Mouse (Mus musculus) layer of hippocampus, adult 8-10 months (tissue): ENCODE results near the gene Ptges2. TPM values are rescaled to one million over a fixed set of nuclear protein-coding genes. Genes with fewer than 3 reads are reported as not detected.
A peak's percentile ranks its signal among the peaks of the same experiment; 100 is the strongest.
"Not testable (repeated sequence)": the region's sequence is repeated elsewhere in the genome, so short reads cannot be mapped to it uniquely, and the experiment has no call there.

Source experiments
- DNase-seq, 2 experiments: peaks; one replicate each; pipeline ENCODE4 v3.0.0; 2022; ENCODE audit warnings: low spot score in 2 of 2
- total RNA-seq, 4 experiments: library from RNA; stranded (reverse); gene quantifications; 2 replicates each; pipeline ENCODE4 v1.2.4; 2022

The Ptges2 gene
- 10 to 100 TPM; 36.5 to 40.0 (median 38.2) TPM for total RNA-seq

DNA sequence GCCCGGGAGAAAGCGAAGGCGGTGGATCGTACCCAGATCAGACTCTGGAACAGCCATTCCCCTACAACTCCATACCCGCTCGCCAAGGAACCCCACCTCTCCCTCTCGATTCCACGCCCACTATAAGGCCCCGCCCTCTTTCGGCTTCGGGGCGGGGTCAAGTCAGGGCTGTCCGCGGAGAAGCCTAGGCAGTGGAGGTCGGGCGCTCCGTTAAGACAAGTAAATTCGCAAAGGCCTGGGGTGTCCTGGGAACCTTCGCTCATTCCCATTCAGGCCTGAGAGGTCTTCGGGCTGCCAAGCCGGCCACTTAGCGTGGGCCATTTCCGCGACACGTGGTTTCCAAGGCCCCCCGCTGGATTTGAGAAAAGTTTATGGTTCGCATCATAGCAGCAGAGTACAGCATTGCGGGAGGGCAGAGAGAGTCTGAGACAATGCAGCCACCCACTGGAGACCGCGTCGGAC, at the start of gene Ptges2:
Gene Ptges2, plus strand, starts transcription at position 413 of the 462 bp plus-strand sequence.
- peak; percentile 87 to 89 for DNase-seq

DNA sequence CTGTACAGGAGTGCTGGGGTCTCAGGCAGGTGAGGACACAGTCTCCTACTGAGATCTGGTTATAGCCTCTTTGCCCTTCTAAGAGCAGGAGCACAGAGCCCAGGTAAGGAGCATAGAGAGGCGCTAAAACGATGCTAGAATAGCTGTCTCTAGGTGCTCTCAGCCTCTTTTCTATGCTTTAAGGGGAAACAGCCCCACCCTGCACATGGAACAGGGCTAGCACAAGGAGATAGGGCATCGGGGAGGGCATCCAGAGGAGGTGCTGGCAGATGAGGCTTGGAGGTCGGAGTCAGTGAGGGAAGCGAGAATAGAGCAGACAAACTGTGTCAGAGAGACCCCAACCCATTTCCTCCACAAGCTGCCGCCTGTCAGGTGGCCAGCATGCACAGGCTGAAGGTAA, 48.7 kb upstream of the Ptges2 start:
- no peak for DNase-seq

GRCm38 (mm10) chr2:32348311-32348710, 47.4 kb upstream of the Ptges2 start:
- DNase-seq = peak in 1 of 2 experiments; percentile 65

- peak in 1 of 2 experiments; percentile 44 for DNase-seq
Measured at GRCm38 (mm10) chr2:32349625-32350255, 46.0 kb upstream of the Ptges2 start.

DNA sequence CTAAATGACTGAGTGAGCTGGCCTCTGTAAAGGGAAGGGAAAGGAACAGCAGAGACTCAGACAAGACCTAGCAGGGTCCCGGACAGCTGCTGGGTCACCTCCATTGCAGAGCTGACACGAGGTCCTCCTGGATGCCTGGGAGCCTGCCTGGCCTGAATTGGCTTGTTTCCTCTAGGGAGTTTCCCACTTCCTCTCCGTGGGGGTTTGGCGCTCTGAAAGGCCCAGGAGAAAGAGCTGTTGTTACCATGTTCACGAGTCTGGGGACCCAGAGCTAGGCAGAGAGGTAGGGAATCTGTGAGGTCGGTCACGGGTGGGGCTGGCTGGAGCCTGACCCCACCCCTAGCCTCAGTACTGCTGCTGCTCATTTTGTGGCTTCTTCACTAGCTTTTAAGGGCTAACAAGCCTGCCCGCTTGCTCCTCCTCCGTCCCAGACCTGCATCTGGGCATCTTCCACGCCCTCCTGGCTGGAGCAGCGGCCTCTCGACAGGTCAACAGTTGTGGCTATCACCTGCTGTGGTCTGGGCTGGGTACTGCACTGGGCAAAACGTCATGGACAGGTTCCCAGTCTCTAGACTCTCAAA, 45.1 kb upstream of the Ptges2 start:
- DNase-seq = no peak

DNA sequence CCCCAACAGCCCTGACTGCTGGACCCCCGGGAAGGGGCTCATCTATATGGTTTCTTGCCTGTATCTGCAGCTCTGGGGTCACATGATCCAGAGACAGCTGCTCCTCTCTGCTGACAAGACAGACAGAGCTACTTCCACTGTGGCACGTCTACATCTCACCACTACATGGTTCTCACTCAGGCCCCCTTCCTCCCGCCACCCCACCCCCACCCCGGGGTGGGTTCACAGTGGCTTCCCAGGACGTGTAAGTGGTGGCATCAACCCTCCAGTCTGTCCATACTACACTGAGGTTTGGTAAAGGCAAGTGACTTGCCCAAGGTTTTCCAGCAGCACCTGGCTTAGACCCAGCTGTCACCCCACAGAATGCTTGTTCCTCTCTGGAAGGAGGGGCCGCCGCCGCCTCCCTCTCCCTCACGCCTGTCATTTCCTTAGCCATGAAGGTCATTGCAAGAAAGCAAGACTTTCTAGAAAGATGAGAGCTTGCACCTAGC, 44.2 kb upstream of the Ptges2 start:
- DNase-seq = peak in 1 of 2 experiments; percentile 46

- peak in 1 of 2 experiments; percentile 49 for DNase-seq
Measured at GRCm38 (mm10) chr2:32352151-32353006, 43.3 kb upstream of the Ptges2 start, which contains the start of gene Ciz1. Ciz1 (plus strand) TSS chr2:32352327.

DNA sequence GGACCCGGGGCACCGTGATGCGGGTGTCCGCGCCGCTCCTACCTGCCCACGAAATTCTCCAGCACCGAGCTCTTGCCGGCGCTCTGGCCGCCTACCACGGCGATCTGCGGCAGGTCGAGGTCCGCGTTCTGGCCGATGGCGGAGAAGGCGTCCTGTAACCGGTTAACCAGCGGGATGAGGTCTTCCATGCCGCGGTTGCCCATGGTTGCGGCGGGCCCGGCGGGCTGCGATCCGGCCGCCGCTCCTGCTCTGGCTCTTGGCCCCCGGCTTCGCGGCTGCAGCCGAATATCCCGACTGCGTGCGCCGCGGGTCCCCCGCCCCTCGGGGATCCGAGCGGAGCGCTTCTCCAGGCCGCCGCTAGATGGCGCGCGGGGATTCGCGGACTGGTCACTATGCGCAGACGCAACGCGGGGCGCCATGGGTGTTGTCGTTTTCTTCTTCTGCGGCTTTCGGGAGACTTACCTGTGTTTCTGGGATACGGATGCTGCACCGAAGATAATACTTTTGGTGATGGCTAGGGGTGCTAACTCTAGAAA, 42.6 kb upstream of the Ptges2 start, which contains the start of gene Dnm1:
Gene Dnm1, minus strand, starts transcription at position 332 of the 536 bp plus-strand sequence.
- peak; percentile 87 to 96 for DNase-seq

GRCm38 (mm10) chr2:32353836-32354235, 41.9 kb upstream of the Ptges2 start:
- no peak for DNase-seq

DNA sequence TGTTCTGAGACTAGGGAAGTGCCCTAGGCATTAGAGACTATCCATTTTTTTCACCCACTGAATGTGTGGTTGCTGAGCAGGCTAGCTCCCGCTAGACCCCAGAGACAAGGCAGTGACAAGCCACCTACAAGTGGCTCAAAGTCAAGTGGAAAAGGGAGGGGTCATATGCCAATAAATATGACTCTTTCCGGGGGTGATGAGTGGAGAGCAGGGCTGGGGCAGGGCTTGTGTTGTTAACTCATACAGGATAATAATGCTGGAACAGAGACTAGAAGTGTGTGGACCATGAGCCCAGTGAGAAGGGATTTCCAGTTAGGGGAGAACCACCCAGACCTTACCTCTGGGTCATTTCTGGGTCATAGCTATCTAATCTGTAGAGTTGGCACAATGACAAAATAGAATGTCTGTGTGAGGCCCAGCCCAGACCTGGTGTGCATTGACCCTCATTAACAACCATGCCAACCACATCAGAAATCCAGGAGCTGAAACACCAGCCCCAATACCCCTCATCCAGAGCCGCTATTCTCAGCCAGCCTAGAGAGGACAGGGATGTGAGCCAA, 41.3 kb upstream of the Ptges2 start:
- DNase-seq = no peak

- DNase-seq = no peak
Measured at GRCm38 (mm10) chr2:32356216-32356615, 39.5 kb upstream of the Ptges2 start.

DNA sequence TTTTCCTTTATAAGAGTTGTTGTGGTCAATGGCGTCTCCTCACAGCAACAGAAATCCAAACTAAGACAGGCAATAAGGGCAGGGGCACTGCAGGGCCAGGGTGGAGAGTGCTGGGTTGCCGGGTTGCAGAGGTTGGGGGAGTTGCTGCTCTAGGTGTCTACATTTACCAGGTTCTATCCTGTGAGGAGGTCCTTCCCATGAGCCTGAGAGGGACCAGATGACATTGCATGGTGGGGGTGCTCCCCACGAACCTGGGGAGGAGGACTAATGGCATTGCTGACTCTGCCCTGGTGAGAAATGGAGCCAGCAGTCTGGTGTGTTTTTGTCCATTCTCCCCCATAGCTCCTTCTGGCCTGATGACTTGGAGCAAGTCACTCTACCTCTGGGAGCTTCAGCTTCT, 38.0 kb upstream of the Ptges2 start:
- DNase-seq = no peak

- DNase-seq = no peak
Measured at GRCm38 (mm10) chr2:32358381-32358780, 37.3 kb upstream of the Ptges2 start.

GRCm38 (mm10) chr2:32360741-32361140, 35.0 kb upstream of the Ptges2 start:
- DNase-seq = peak; percentile 87 to 88

- DNase-seq = peak; percentile 67 to 74
Measured at GRCm38 (mm10) chr2:32361437-32361836, 34.3 kb upstream of the Ptges2 start.

GRCm38 (mm10) chr2:32362274-32362673, 33.4 kb upstream of the Ptges2 start:
- not testable (repeated sequence) for DNase-seq

GRCm38 (mm10) chr2:32362817-32363340, 32.8 kb upstream of the Ptges2 start:
- peak; percentile 79 to 88 for DNase-seq

- DNase-seq = no peak
Measured at GRCm38 (mm10) chr2:32363376-32364106, 32.2 kb upstream of the Ptges2 start.

DNA sequence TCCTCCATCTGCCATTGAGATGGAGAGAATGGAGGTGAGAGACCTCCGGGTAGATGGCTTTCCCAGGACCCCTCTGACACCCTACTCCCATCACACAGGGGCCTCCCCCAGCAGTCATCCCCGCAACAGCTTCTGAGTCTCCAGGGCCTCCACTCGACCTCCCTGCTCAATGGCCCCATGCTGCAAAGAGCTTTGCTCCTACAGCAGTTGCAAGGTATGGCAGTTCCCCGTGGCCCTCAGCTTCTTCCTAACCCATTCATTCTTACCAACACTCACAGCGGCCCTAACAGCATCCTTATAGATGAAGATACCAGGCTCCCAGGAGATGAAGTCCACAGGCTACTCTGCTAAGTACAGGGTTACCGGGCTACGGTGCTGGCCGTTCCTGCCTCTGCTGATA, 31.6 kb upstream of the Ptges2 start:
- no peak for DNase-seq

- no peak for DNase-seq
Measured at GRCm38 (mm10) chr2:32367315-32367714, 28.4 kb upstream of the Ptges2 start.
